Mouse (Mus musculus): Measurements from ENCODE around the gene Rbl1.
A peak's percentile ranks its signal among the peaks of the same experiment; 100 is the strongest.
"Not testable (repeated sequence)": the region's sequence is repeated elsewhere in the genome, so short reads cannot be mapped to it uniquely, and the experiment has no call there.

Gene Rbl1

DNA sequence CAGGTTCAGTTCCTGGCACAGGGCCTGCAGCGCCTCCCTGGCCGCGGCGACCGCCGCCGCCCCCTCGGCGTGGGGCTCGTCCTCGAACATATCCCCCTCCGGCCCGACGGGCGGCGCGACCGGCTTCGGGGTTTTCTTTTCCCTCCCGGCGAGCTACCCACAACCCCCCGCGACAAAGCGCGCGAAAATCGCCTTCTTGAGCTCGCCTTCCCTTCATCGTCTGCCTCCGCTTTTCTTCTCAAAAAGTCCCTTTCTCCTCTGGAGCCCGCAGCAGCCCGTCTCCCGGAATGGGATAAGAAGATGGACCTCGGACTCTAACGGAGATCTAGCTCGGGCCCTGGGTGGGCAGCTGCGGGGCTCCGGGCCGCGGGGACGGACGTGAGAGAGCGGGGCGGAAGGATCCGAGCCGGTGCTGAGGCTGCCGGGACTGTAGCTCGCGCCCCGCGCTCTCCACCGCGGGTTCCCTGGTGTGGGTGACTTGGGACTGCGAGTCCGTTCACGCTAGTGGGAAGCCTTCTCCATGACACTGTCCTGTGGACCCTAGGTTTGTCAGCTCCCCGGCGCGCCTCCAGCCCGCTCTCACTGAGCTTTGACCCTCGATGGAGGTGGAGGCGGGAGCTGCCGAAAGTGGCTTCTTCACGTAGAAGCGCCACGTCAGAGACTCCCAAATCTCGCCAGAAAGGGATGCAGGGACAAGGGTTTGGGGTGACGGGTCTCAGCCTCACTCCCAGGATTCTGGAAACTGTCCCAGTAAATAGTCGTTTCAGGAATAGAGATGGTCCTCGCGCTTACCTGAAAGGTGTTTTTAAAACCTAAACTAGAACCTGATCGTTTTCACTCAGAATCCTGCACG is at the start of gene Rbl1:
Gene Rbl1, minus strand, starts transcription at position 169 of the 853 bp plus-strand sequence.
- DNase-seq: peak; percentile 98

DNA sequence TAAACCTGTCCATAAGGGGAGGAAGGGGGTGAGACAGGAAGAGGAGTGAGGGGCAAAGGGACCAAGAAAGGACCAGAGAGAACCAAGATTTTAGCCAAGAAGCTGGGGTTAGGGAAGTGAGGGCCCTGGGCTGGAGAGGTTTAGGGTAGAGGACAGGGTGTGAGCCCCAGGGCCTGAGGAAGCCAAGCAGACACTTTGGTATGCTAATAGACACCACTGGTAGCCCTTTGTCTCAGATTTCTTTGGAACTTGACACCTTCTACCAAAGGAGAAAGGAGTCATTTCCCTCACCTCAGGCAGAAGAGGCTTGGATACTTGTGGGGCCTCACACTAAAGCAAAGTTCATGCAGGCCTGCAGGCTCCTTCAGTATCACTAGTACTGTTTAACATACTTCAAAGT is 43.8 kb upstream of the Rbl1 start:
- no peak for DNase-seq

DNA sequence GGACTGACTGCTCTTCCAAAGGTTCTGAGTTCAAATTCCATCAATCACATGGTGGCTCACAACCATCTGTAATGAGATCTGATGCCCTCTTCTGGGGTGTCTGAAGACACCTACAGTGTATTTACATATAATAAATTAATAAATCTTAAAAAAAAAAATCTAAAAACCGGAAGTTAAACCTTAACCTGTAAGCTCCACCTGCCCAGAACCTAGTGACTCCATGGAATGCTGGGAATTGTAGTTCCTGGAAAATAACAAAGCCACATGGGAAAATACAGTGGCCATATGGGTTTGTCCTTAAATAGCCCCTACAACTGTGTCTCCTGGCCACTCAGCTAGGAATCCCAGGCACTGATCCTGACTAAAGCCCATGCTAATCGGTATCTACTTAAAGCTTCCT is 41.3 kb upstream of the Rbl1 start:
- peak; percentile 37 for DNase-seq

GRCm38 (mm10) chr2:157245001-157245400 is 40.7 kb upstream of the Rbl1 start:
- no peak for DNase-seq

- DNase-seq: no peak
Measured at GRCm38 (mm10) chr2:157235946-157236345, 31.6 kb upstream of the Rbl1 start.

DNA sequence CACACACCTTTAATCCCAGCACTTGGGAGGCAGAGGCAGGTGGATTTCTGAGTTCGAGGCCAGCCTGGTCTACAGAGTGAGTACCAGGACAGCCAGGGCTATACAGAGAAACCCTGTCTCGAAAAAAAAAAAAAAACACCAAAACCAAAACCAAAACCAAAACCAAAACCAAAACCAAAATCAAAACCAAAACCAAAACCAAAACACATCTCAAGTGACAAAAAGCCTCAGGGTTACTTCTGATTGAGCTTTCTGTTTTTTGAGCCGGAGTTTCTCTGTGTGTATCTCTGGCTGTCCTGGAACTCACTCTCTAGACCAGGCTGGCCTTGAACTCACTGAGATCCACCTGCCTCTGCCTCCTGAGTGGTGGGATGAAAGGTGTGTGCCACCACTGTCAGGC is 17.6 kb upstream of the Rbl1 start:
- DNase-seq: not testable (repeated sequence)

DNA sequence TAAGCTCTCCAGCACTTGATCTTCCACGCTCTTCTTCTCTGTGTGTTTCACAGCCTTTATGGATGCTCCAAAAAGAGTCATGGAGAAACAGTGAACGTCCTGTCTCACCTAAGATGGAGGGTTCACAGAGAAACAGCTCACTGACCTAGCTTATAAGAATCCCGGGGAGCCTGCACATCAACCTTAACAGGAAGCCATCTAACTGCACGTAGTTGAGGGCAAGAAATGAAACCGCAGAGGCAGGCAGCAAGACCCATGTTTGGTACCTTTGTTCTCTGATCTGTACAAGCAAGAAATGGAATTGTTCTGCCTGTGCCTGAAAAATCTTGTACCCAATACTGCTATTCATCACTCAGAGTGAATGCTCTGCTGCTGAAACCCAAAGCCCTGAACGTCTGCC is 15.8 kb upstream of the Rbl1 start:
- DNase-seq: no peak

DNA sequence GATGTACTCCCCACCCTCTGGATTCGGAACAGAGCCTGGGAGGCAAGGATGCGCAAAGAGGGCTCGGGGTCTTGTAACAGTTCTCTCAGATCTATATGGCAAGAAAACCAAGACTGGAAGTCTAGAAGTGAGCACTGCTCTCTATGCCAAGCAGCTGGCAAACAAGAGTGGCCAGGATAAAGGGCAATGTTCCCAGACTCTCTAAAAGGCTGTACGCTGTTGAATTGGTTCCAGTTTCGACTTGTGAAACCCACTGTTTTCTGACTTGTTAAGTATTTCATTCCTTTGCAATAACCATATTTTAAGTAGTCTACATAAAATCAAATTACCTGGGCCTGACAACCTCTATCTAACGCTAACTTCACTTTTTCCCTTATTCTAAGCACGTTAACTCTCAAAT is 7.4 kb upstream of the Rbl1 start:
- DNase-seq: no peak

DNA sequence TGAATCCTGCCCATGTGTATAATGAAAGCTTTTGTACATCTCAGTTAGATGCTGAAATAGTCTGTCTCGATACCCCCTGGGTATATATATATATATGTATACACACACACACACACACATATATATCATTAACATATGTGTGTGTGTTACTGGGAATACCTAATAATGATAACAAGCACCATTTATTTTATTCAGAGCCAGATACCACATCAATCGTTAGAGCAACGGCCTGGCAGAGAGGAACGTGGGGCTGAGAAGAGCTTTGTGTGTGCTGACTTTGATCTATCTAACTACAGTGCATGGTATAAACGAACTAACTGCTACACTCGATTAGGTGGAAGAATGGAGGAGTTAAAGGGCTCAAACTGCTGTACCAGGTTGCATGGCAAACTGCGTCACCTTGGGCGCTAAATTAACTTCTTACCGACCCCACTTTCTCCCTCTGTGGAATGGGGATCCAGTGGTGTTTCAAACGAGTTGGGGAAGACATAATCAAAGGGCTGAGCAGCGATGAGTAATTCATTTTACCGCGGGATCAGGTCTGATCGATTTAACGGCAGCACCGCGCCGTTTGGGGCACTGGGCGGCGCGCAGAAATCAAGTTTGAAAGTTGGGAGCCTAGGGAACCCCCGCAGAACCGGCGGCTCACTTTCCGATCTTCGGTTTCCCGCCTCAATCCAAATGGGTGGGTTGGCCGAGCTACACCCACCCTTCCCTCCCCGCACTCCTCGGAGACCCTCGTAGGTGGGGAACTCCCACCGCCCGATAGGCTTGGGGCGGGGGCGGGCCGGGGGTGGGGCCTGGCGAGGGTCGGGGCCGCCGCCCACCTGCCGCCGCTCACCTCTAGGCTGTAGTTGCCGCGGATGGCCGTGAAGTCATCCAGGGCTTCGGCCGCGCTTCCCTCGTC is 622 bp downstream of the Rbl1 start:
- DNase-seq: no peak

DNA sequence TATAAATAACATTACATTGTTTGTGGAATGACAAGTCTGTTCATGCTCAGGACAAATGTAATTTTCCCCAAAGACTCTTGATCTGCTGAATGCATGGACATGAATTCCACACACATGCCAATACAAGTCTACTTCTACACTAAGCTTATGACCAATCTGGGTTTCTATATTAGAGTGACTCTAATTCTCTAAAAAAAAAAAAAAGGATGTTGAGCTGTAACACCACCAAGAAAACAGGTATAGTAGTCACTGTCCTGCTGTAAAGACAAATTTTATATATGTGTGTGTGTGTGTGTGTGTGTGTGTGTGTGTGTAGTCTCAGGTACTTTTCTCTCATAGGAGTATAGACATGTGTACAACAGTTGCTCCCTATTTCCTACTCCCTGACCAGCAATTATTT is 1.3 kb downstream of the Rbl1 start:
- no peak for DNase-seq

DNA sequence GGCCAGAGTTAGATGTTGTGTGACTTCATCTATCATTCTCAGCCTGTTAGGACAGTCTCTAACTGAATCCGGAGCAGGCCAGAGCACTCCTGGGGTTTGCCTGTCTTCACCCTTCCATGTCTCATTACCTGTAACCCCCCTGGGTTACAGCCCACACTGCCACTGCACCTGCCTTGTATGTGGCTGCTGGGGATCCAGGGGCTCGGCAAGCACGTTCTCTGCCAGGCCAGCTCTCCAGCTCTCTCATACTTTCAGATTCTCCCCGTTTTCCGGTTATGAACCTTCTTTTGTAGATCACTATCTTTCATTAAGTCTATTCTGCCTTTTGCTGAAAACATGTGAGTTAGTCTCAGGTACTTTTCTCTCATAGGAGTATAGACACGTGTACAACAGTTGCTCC is 2.0 kb downstream of the Rbl1 start:
- DNase-seq: peak; percentile 17

- no peak for DNase-seq
Measured at GRCm38 (mm10) chr2:157201081-157201830, 3.1 kb downstream of the Rbl1 start.

DNA sequence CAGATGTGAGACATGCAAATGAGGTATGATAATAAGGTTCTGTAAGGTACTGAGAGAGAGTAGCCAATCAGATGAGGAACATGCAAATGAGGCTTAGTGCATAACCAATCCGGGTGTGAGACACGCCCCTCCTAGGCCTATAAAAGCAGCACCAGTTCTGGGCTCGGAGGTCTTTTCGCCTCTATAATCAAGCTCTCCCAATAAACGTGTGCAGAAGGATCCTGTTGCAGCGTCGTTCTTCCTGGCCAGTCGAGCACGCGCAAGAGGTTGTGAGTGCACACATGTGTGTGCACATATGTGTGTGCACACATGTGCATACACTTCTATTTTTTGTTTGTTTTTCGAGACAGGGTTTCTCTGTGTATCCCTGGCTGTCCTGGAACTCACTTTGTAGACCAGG is 5.9 kb downstream of the Rbl1 start:
- not testable (repeated sequence) for DNase-seq

DNA sequence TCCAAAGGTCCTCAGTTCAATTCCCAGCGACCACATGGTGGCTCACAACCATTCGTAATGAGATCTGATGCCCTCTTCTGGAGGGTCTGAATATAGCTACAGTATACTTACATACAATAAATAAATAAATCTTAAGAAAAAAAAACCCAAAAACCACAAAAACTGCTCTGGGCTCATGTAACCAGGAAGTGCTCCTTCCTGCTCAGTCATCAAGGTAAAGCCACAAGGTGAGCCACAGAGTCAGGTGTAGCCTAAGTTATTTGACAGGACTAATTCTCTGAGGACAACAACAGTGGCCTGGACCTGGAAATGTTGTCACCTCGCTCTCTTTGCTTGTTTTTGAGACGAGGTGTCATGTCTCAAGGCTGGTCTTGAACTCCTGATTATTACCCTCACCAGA is 13.7 kb downstream of the Rbl1 start:
- no peak for DNase-seq

- no peak for DNase-seq
Measured at GRCm38 (mm10) chr2:157187223-157187622, 17.1 kb downstream of the Rbl1 start.

DNA sequence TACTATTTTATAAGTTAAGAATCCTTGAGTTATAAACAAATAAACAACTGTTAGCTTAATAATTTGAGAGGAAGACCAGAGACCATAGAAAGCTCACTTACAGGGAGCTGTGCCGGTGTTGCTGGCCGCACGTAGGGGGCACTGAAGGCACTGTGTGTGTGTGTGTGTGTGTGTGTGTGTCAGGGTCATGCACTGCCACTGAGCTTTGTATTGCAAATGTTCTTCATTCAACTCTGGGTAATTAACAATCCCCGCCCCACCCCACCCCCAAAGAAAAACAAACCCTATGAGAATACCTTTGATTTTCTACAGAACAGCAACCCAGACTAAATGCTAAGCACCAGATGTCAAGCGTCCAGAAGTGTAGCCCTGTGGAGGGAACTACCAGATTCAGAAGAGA is 17.8 kb downstream of the Rbl1 start:
- no peak for DNase-seq

- DNase-seq: no peak
Measured at GRCm38 (mm10) chr2:157185022-157185660, 19.2 kb downstream of the Rbl1 start.

- no peak for DNase-seq
Measured at GRCm38 (mm10) chr2:157178167-157178566, 26.2 kb downstream of the Rbl1 start.

GRCm38 (mm10) chr2:157176248-157176647 is 28.1 kb downstream of the Rbl1 start:
- no peak for DNase-seq

DNA sequence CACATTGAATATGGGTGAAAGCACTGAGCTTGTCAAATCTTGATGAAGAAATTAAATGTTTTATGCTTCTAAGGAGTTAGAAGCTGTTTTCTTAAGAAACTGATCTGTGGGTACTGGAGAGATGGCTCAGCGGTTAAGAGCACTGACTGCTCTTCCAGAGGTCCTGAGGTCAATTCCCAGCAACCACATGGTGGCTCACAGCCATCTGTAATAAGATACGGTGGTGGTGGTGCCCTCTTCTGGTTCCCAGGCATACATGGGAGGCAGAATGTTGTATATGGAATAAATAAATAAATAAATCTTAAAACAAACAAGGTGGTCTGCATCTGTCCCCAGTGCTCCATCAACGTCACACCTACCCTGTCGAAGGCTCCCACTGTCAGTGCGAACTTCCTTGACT is 29.9 kb downstream of the Rbl1 start:
- DNase-seq: no peak

GRCm38 (mm10) chr2:157173555-157173954 is 30.8 kb downstream of the Rbl1 start:
- DNase-seq: no peak

DNA sequence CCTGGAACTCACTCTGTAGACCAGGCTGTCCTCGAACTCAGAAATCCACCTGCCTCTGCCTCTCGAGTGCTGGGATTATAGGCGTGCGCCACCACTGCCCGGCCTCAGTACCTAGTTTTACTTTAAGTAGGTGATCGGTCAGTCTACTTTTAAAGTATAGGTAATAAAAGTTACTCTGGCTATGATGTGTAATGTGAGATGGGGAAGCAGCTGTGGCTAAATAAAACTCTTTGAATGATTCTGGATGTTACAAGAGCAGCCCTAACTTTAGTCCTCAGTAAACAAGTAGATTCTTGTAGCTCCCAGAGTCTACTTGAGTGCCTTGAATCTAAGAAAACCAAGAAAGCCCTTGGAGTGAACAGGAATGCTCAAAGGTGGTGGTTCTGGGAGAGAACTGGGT is 31.4 kb downstream of the Rbl1 start:
- DNase-seq: no peak

- no peak for DNase-seq
Measured at GRCm38 (mm10) chr2:157170626-157171025, 33.7 kb downstream of the Rbl1 start.
